Mouse (Mus musculus) MEL (cell line): ENCODE data around the gene Edil3. TPM values are rescaled to one million over a fixed set of nuclear protein-coding genes. Genes with fewer than 3 reads are reported as not detected.

Experiments used
- DNase-seq: peaks from one replicate; pipeline ENCODE4 v3.0.0; 2011; ENCODE audit warnings: low read depth, low spot score
- H3K27ac ChIP-seq: 2 replicates; pipeline ENCODE4 v1.5.1; 2012; ENCODE audit warnings: low read depth, mild to moderate bottlenecking, control low read depth, low read length, moderate library complexity; ENCODE audit not compliant: control insufficient read depth
- H3K27me3 ChIP-seq, 2 experiments: fragments of 150-350 bp in 1 of 2; sonication (generic) in 1 of 2; 2 replicates each; pipeline ENCODE4 v1.6.1; 2012; ENCODE audit warnings: low read length in 2 of 2, mild to moderate bottlenecking in 2 of 2, improper control_type of control experiment in 1 of 2, moderate library complexity in 1 of 2; ENCODE audit not compliant: insufficient read depth in 2 of 2, control insufficient read depth in 1 of 2
- H3K36me3 ChIP-seq, 2 experiments: 2 replicates each; pipeline ENCODE4 v1.6.1; 2012 to 2014; ENCODE audit warnings: low read length in 2 of 2, improper control_type of control experiment in 1 of 2, inconsistent platforms in 1 of 2, mild to moderate bottlenecking in 1 of 2; ENCODE audit not compliant: insufficient read depth in 2 of 2, control insufficient read depth in 1 of 2
- H3K4me1 ChIP-seq, 2 experiments: fragments of 150-350 bp in 1 of 2; sonication (generic) in 1 of 2; 2 replicates each; pipeline ENCODE4 v1.6.1; 2012; ENCODE audit warnings: low read length in 2 of 2, improper control_type of control experiment in 1 of 2, mild to moderate bottlenecking in 1 of 2; ENCODE audit not compliant: insufficient read depth in 2 of 2, control insufficient read depth in 1 of 2
- H3K4me3 ChIP-seq, 2 experiments: fragments of 150-350 bp in 1 of 2; sonication (generic) in 1 of 2; 2 replicates each; pipeline ENCODE4 v1.5.1; 2012; ENCODE audit warnings: low read depth in 2 of 2, low read length in 2 of 2, mild to moderate bottlenecking in 2 of 2, moderate library complexity in 2 of 2, control low read depth in 1 of 2, improper control_type of control experiment in 1 of 2; ENCODE audit not compliant: control insufficient read depth in 1 of 2, insufficient read depth in 1 of 2
- H3K79me2 ChIP-seq: 2 replicates; pipeline ENCODE4 v1.6.1; 2012; ENCODE audit warnings: mild to moderate bottlenecking, low read length, moderate library complexity; ENCODE audit not compliant: control insufficient read depth, poor library complexity, insufficient read depth
- H3K9ac ChIP-seq: 2 replicates; pipeline ENCODE4 v1.6.1; 2012; ENCODE audit warnings: low read depth, mild to moderate bottlenecking, control low read depth, low read length, moderate library complexity; ENCODE audit not compliant: control insufficient read depth, poor library complexity, severe bottlenecking
- H3K9me3 ChIP-seq: fragments of 150-350 bp; sonication (generic); replicated peaks from 2 replicates; pipeline ENCODE4 v1.6.1; 2012; ENCODE audit warnings: mild to moderate bottlenecking, low read length, improper control_type of control experiment, moderate library complexity; ENCODE audit not compliant: insufficient read depth
- BHLHE40 ChIP-seq: IDR thresholded peaks from 2 replicates; pipeline ENCODE4 v1.6.1; 2012; ENCODE audit warnings: low read depth, mild to moderate bottlenecking, inconsistent platforms, low read length, improper control_type of control experiment, borderline replicate concordance
- CHD1 ChIP-seq: IDR thresholded peaks from 2 replicates; pipeline ENCODE4 v1.6.1; 2012; ENCODE audit warnings: low read depth, mild to moderate bottlenecking, inconsistent platforms, low read length, improper control_type of control experiment
- CHD2 ChIP-seq: IDR thresholded peaks from 2 replicates; pipeline ENCODE4 v1.6.1; 2011; ENCODE audit warnings: low read length, improper control_type of control experiment
- CTCF ChIP-seq, 3 experiments: IDR thresholded peaks in 2 of 3; conservative IDR thresholded peaks in 1 of 3; 2 replicates each; pipeline ENCODE4 v1.5.1; 2011 to 2012; ENCODE audit warnings: low read length in 3 of 3, low read depth in 2 of 3, mild to moderate bottlenecking in 2 of 3, improper control_type of control experiment in 1 of 3, inconsistent platforms in 1 of 3, mixed read lengths in 1 of 3, moderate library complexity in 1 of 3; ENCODE audit not compliant: control insufficient read depth in 1 of 3, insufficient read depth in 1 of 3, poor library complexity in 1 of 3, severe bottlenecking in 1 of 3
- E2F4 ChIP-seq: IDR thresholded peaks from 2 replicates; pipeline ENCODE4 v1.6.1; 2011; ENCODE audit warnings: low read depth, low read length, improper control_type of control experiment, borderline replicate concordance
- ETS1 ChIP-seq: IDR thresholded peaks from 2 replicates; pipeline ENCODE4 v1.6.1; 2012; ENCODE audit warnings: low read depth, mild to moderate bottlenecking, inconsistent platforms, low read length, improper control_type of control experiment, moderate library complexity
- GABPA ChIP-seq: IDR thresholded peaks from 2 replicates; pipeline ENCODE4 v1.6.1; 2012; ENCODE audit warnings: low read depth, mild to moderate bottlenecking, inconsistent platforms, low read length, improper control_type of control experiment, moderate library complexity
- GATA1 ChIP-seq: IDR thresholded peaks from 2 replicates; pipeline ENCODE4 v1.6.1; 2011; ENCODE audit warnings: low read depth, low read length, improper control_type of control experiment
- JUND ChIP-seq: IDR thresholded peaks from 2 replicates; pipeline ENCODE4 v1.6.1; 2011; ENCODE audit warnings: low read depth, mild to moderate bottlenecking, improper control_type of control experiment, low read length
- MAZ ChIP-seq: IDR thresholded peaks from 2 replicates; pipeline ENCODE4 v1.6.1; 2012; ENCODE audit warnings: low read depth, mild to moderate bottlenecking, inconsistent platforms, low read length, improper control_type of control experiment
- MEF2A ChIP-seq: IDR thresholded peaks from 2 replicates; pipeline ENCODE4 v1.6.1; 2014; ENCODE audit warnings: low read depth, mild to moderate bottlenecking, inconsistent platforms, low read length, improper control_type of control experiment; ENCODE audit not compliant: poor library complexity, insufficient replicate concordance, severe bottlenecking; ENCODE audit errors: extremely low read depth
- MYC ChIP-seq: IDR thresholded peaks from 2 replicates; pipeline ENCODE4 v1.6.1; 2011; ENCODE audit warnings: low read depth, mild to moderate bottlenecking, low read length, improper control_type of control experiment, moderate library complexity
- NELFE ChIP-seq: IDR thresholded peaks from 2 replicates; pipeline ENCODE4 v1.6.1; 2011; ENCODE audit warnings: low read depth, low read length, improper control_type of control experiment
- NRF1 ChIP-seq: IDR thresholded peaks from 2 replicates; pipeline ENCODE4 v1.6.1; 2014; ENCODE audit warnings: low read depth, mild to moderate bottlenecking, inconsistent platforms, low read length, improper control_type of control experiment, moderate library complexity; ENCODE audit not compliant: poor library complexity, insufficient read depth, severe bottlenecking
- POLR2A ChIP-seq, 2 experiments: IDR thresholded peaks; 2 replicates each; pipeline ENCODE4 v1.6.1; 2011 to 2012; ENCODE audit warnings: low read length in 2 of 2, mild to moderate bottlenecking in 2 of 2, control low read depth in 1 of 2, improper control_type of control experiment in 1 of 2, low read depth in 1 of 2, moderate library complexity in 1 of 2; ENCODE audit not compliant: control insufficient read depth in 1 of 2, insufficient read depth in 1 of 2, poor library complexity in 1 of 2
- POLR2AphosphoS2 ChIP-seq: IDR thresholded peaks from 2 replicates; pipeline ENCODE4 v1.6.1; 2011; ENCODE audit warnings: low read length, improper control_type of control experiment
- POLR2AphosphoS5 ChIP-seq: IDR thresholded peaks from 2 replicates; pipeline ENCODE4 v1.6.1; 2012; ENCODE audit warnings: low read depth, borderline replicate concordance, mild to moderate bottlenecking, inconsistent platforms, low read length, moderate library complexity, mixed read lengths
- RCOR1 ChIP-seq: IDR thresholded peaks from 2 replicates; pipeline ENCODE4 v1.6.1; 2012; ENCODE audit warnings: low read depth, mild to moderate bottlenecking, inconsistent platforms, low read length, improper control_type of control experiment
- SIN3A ChIP-seq: IDR thresholded peaks from 2 replicates; pipeline ENCODE4 v1.6.1; 2012; ENCODE audit warnings: low read length, improper control_type of control experiment, inconsistent platforms
- SMC3 ChIP-seq: IDR thresholded peaks from 2 replicates; pipeline ENCODE4 v1.6.1; 2011; ENCODE audit warnings: low read depth, low read length, improper control_type of control experiment
- TCF12 ChIP-seq: IDR thresholded peaks from 2 replicates; pipeline ENCODE4 v1.6.1; 2014; ENCODE audit warnings: low read depth, mild to moderate bottlenecking, inconsistent platforms, low read length, improper control_type of control experiment, moderate library complexity
- USF1 ChIP-seq: IDR thresholded peaks from 2 replicates; pipeline ENCODE4 v1.6.1; 2014; ENCODE audit warnings: low read depth, mild to moderate bottlenecking, inconsistent platforms, low read length, improper control_type of control experiment, moderate library complexity
- USF2 ChIP-seq, 2 experiments: IDR thresholded peaks; 2 replicates each; pipeline ENCODE4 v1.6.1; 2011 to 2012; ENCODE audit warnings: improper control_type of control experiment in 2 of 2, low read length in 2 of 2, borderline replicate concordance in 1 of 2, inconsistent platforms in 1 of 2, low read depth in 1 of 2, mild to moderate bottlenecking in 1 of 2; ENCODE audit not compliant: insufficient read depth in 1 of 2
- ZC3H11A ChIP-seq: IDR thresholded peaks from 2 replicates; pipeline ENCODE4 v1.6.1; 2012; ENCODE audit warnings: low read depth, mild to moderate bottlenecking, inconsistent platforms, low read length, improper control_type of control experiment
- ZMIZ1 ChIP-seq: IDR thresholded peaks from 2 replicates; pipeline ENCODE4 v1.6.1; 2012; ENCODE audit warnings: low read depth, mild to moderate bottlenecking, inconsistent platforms, low read length, improper control_type of control experiment, moderate library complexity
- ZNF384 ChIP-seq: IDR thresholded peaks from 2 replicates; pipeline ENCODE4 v1.6.1; 2012; ENCODE audit warnings: low read depth, mild to moderate bottlenecking, inconsistent platforms, low read length, improper control_type of control experiment
- polyA plus RNA-seq, 2 experiments: library from polyadenylated mRNA; stranded (reverse) in 1 of 2; unstranded in 1 of 2; fragments of >175 nt in 1 of 2; fragments of >200 nt in 1 of 2; gene quantifications; 2 replicates each; pipeline versions ENCODE4 v1.2.1 to v1.2.4; 2012; ENCODE audit warnings: low replicate concordance in 2 of 2, low read depth in 1 of 2; ENCODE audit not compliant: insufficient read length in 2 of 2, insufficient read depth in 1 of 2, missing spikeins in 1 of 2
- total RNA-seq: library from RNA; depleted of rRNA; stranded (reverse); fragments of 300-350 nt; gene quantifications from 2 replicates; pipeline ENCODE4 v1.2.3, GENCODE M21; 2012

The Edil3 gene
- total and polyA plus RNA-seq, 3 experiments = not detected

GRCm38 (mm10) chr13:89175154-89175553, 353.9 kb downstream of the Edil3 start:
- TF ChIP-seq GATA1 (no peak), POLR2AphosphoS5 (no peak), GABPA (no peak), NRF1 (no peak), USF1 (no peak), NELFE (no peak), CHD2 (no peak), MEF2A (no peak), POLR2AphosphoS2 (no peak), TCF12 (no peak), JUND (no peak), MAZ (no peak), BHLHE40 (no peak), POLR2A (IDR thresholded peaks at IDR 0.05; ENCODE audit: control insufficient read depth in 1 of 2, insufficient read depth in 1 of 2, low read depth in 1 of 2, low read length in 2 of 2, poor library complexity in 1 of 2) (no peak), ZC3H11A (no peak), MYC (no peak), RCOR1 (no peak)

GRCm38 (mm10) chr13:89189051-89189450, 367.8 kb downstream of the Edil3 start:
- no peak for DNase-seq
- H3K4me1 ChIP-seq = no peaks in the 10 kb centered on the region
- no peak overlapping the region for H3K9ac ChIP-seq
- no peaks in the 10 kb centered on the region for H3K27me3 ChIP-seq
- no peaks in the 10 kb centered on the region for H3K9me3 ChIP-seq
- no peak overlapping the region for H3K27ac ChIP-seq
- TF ChIP-seq USF2 (IDR thresholded peaks at IDR 0.05; ENCODE audit: borderline replicate concordance in 1 of 2, insufficient read depth in 1 of 2, low read depth in 1 of 2, low read length in 2 of 2) (no peak), SMC3 (no peak), CHD1 (no peak), POLR2AphosphoS5 (no peak), ZC3H11A (no peak), ZMIZ1 (no peak), ZNF384 (no peak), TCF12 (no peak), MEF2A (no peak), JUND (no peak), E2F4 (no peak), BHLHE40 (no peak), CHD2 (no peak), RCOR1 (no peak), SIN3A (no peak), ETS1 (no peak), CTCF (IDR thresholded peaks at IDR 0.05 in 2 of 3, conservative IDR thresholded peaks at IDR 0.05 in 1 of 3; ENCODE audit: control insufficient read depth in 1 of 3, insufficient read depth in 1 of 3, low read depth in 2 of 3, low read length in 3 of 3, poor library complexity in 1 of 3, severe bottlenecking in 1 of 3) (no peak)
- H3K36me3 ChIP-seq = no peaks in the 10 kb centered on the region
- H3K4me3 ChIP-seq = no peak overlapping the region
- no peaks in the 10 kb centered on the region for H3K79me2 ChIP-seq

More at GRCm38 (mm10) chr13:89175154-89175553, 353.9 kb downstream of the Edil3 start:
- Histone ChIP-seq H3K79me2 (no peaks in the 10 kb centered on the region), H3K27ac (no peak overlapping the region), H3K4me3 (no peak overlapping the region), H3K9ac (no peak overlapping the region), H3K9me3 (no peaks in the 10 kb centered on the region), H3K4me1 (no peaks in the 10 kb centered on the region), H3K36me3 (no peaks in the 10 kb centered on the region), H3K27me3 (no peaks in the 10 kb centered on the region)
- DNase-seq = no peak
